Mouse (Mus musculus) c-Kit-positive CD71-positive TER-119-negative erythroid progenitor cells, embryonic 14.5 days (primary cell): Measurements from ENCODE around the gene Gm17387.

Experiments
- DNase-seq: peaks from one replicate; pipeline ENCODE4 v3.0.0-alpha.2; 2013; ENCODE audit warnings: low read depth

Gm17387 gene

DNA sequence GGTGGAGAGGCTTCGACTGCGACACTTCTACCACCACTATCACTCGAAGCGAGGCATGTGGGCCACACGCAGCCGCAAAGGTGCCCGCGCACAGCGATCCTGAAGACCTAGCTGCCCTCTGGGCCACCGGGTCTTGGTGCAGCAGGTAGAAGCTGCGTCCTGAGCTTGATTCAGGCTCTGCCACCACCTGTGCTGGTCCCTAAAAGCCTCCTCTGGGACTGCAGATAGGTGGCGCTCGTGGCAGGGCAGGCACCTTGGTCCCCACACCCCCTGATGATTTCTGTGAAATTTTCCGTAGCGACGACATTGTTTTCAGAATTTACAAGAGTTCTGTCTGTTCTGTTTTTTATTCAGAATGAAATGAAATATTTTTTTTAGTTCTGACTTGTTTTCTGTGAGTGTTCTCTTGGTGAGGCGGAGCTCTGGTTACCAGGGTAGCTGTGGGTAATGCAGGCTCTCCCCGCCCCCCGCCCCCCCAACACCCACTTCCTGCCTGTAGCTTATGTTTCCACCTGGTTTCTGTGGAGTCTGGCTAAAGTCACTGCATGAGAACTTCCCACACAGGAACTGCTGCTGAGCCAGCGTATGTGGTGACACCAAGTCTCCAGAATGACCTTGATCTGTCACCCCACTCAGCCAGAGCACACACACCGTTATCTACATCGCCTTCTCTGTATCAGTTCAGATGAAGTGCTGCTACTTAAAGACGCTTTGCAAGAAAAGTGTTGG, 43.2 kb downstream of the Gm17387 start:
- peak; percentile 44 for DNase-seq

GRCm38 (mm10) chr7:141073782-141074181, 44.9 kb downstream of the Gm17387 start:
- DNase-seq = no peak

DNA sequence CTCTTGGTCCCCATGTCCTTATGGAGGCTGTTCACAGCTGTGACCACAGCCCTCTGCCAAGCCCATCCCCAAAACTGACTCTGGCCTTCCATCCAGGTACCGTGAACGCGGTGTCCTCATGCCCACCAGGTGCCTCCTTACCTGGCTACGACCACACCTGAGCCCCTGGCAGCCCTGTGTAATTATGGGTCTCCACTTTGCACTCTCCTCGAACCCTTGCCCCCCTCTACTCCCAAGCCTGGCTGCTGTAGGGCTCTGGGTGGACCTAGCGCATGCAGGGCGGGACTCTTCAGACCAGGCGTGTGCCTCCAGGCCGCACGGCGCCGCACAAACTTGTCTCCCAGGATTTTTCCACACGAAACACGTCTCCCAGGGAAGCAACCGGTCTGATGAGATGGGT, 48.9 kb downstream of the Gm17387 start, which contains the start of gene Pkp3:
Gene Pkp3 (plus strand): TSS at position 378 of the 400 bp plus-strand sequence.
- DNase-seq = no peak

DNA sequence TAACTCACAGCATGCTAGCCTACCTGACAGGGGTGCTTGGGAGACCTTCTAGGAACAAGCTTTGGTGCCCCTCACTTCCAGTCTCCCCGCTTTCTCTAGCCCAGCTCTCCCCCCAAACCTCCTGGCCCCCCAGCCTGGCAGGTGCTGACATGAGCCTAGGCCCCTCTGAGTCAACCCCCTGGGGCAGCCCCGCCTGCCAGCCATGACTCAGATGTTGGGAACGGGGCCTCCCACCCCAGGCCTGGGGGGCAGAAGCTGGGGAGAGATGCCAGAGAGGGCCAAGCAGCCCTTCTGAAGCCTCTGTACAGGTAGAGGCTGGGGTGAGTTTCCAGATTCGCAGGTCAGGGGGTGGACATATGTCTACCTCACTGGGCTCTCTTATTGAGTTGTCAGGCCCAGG, 49.9 kb downstream of the Gm17387 start:
- DNase-seq = no peak
